Mouse (Mus musculus) embryonic facial prominence, embryonic 14.5 days (tissue): Measurements from ENCODE around the gene Dnah1. TPM values are rescaled to one million over a fixed set of nuclear protein-coding genes. Genes with fewer than 3 reads are reported as not detected.

Source experiments
- ATAC-seq: fragments of 200-750 bp; cut with Nextera tagmentation; 2 replicates; pipeline ENCODE4 v1.8.0; 2017; ENCODE audit warnings: low read depth, moderate number of reproducible peaks, moderate TSS enrichment
- DNase-seq: peaks from one replicate; pipeline ENCODE4 v3.0.0-alpha.2; 2015; ENCODE audit warnings: low spot score
- H3K27ac ChIP-seq: fragments of 300-500 bp; sonication (generic); replicated peaks from 2 replicates; pipeline ENCODE4 v1.5.1; 2014; ENCODE audit warnings: low read depth, mild to moderate bottlenecking, low read length, moderate library complexity
- H3K27me3 ChIP-seq: fragments of 300-500 bp; sonication (generic); replicated peaks from 2 replicates; pipeline ENCODE4 v1.6.1; 2014; ENCODE audit warnings: low read length; ENCODE audit not compliant: control insufficient read depth, insufficient read depth
- H3K36me3 ChIP-seq: fragments of 300-500 bp; sonication (generic); 2 replicates; pipeline ENCODE4 v1.6.1; 2014; ENCODE audit warnings: low read length, mixed read lengths; ENCODE audit not compliant: control insufficient read depth, insufficient read depth
- H3K4me1 ChIP-seq: fragments of 300-500 bp; sonication (generic); 2 replicates; pipeline ENCODE4 v1.6.1; 2014; ENCODE audit warnings: antibody characterized with exemption, low read length; ENCODE audit not compliant: control insufficient read depth, insufficient read depth
- H3K4me2 ChIP-seq: fragments of 300-500 bp; sonication (generic); 2 replicates; pipeline ENCODE4 v1.6.1; 2014; ENCODE audit warnings: low read depth, mild to moderate bottlenecking, low read length, moderate library complexity, mixed read lengths
- H3K4me3 ChIP-seq: fragments of 300-500 bp; sonication (generic); 2 replicates; pipeline ENCODE4 v1.5.1; 2014; ENCODE audit warnings: low read depth, mild to moderate bottlenecking, low read length
- H3K9ac ChIP-seq: fragments of 300-500 bp; sonication (generic); 2 replicates; pipeline ENCODE4 v1.6.1; 2014; ENCODE audit warnings: low read depth, mild to moderate bottlenecking, low read length, moderate library complexity, mixed read lengths
- H3K9me3 ChIP-seq: fragments of 300-500 bp; sonication (generic); 2 replicates; pipeline ENCODE4 v1.6.1; 2016; ENCODE audit warnings: low read length; ENCODE audit not compliant: control insufficient read depth
- WGBS: fragments of 180-500 bp; shearing (Covaris S2); extraction: QIAGEN DNeasy Blood & Tissue Kit; methylation state at CpG from one replicate; pipeline ENCODE4 v1.1.7; 2014; 5-methylcytosine and 5-hydroxymethylcytosine counted together
- polyA plus RNA-seq: library from polyadenylated mRNA; unstranded; fragments of >200 nt; fragmentation: Nextera tagmentation; extraction: Ambion mirVana; gene quantifications from 2 replicates; pipeline ENCODE4 v1.2.1, GENCODE M21; 2014

Dnah1 gene
- polyA plus RNA-seq, 1 experiment from 2014 or later = 5.9 TPM

- Histone ChIP-seq H3K9ac (no peak overlapping the region), H3K9me3 (no peaks in the 10 kb centered on the region), H3K4me1 (no peaks in the 10 kb centered on the region), H3K4me2 (no peak overlapping the region), H3K36me3 (peaks cover 99% of the 10 kb centered on the region), H3K27ac (no peak overlapping the region), H3K4me3 (no peak overlapping the region), H3K27me3 (no peaks in the 10 kb centered on the region)
- 94% methylated on average over 14 of the region's 14 CpGs for WGBS
- no peak for DNase-seq
- ATAC-seq = no peak
Measured at GRCm38 (mm10) chr14:31258476-31259050, 65.1 kb downstream of the Dnah1 start.

- no peaks in the 10 kb centered on the region for H3K27me3 ChIP-seq
- no peak for DNase-seq
- no peaks in the 10 kb centered on the region for H3K9me3 ChIP-seq
- ATAC-seq = no peak
- H3K9ac ChIP-seq = peak overlapping the region; percentile 91
- peaks cover 49% of the 10 kb centered on the region for H3K36me3 ChIP-seq
- H3K4me2 ChIP-seq = peak overlapping the region; percentile 74
- no peak overlapping the region; the same call in 1 of the 2 replicates for H3K27ac ChIP-seq
- peak overlapping the region; percentile 72 for H3K4me3 ChIP-seq
- peaks cover 9% of the 10 kb centered on the region for H3K4me1 ChIP-seq
- 93% methylated on average over 5 of the region's 5 CpGs for WGBS
Measured at GRCm38 (mm10) chr14:31252091-31252490, 71.6 kb downstream of the Dnah1 start.

GRCm38 (mm10) chr14:31251626-31252025 is 72.1 kb downstream of the Dnah1 start:
- no peak for ATAC-seq
- 1% methylated on average over 16 of the region's 18 CpGs for WGBS
- no peak overlapping the region; the same call in 1 of the 2 replicates for H3K27ac ChIP-seq
- peaks cover 9% of the 10 kb centered on the region for H3K4me1 ChIP-seq
- peak overlapping the region; percentile 91 for H3K9ac ChIP-seq
- H3K9me3 ChIP-seq = no peaks in the 10 kb centered on the region
- DNase-seq = no peak
- H3K27me3 ChIP-seq = no peaks in the 10 kb centered on the region
- H3K4me3 ChIP-seq = peak overlapping the region; percentile 72
- H3K4me2 ChIP-seq = peak overlapping the region; percentile 74
- peaks cover 44% of the 10 kb centered on the region for H3K36me3 ChIP-seq

- H3K4me3 ChIP-seq = peak within 1 kb of the TSS; percentile 72
- H3K9ac ChIP-seq = peak within 1 kb of the TSS; percentile 91
- peak; percentile 92 for ATAC-seq
- H3K36me3 ChIP-seq = peaks cover 40% of the 10 kb centered on the region
- peak within 1 kb of the TSS; percentile 74 for H3K4me2 ChIP-seq
- peaks cover 9% of the 10 kb centered on the region for H3K4me1 ChIP-seq
- peak; percentile 96 for DNase-seq
- H3K9me3 ChIP-seq = no peaks in the 10 kb centered on the region
- 0% methylated on average over 10 of the region's 75 CpGs for WGBS
- peak within 1 kb of the TSS; percentile 89 for H3K27ac ChIP-seq
- H3K27me3 ChIP-seq = no peaks in the 10 kb centered on the region
Measured at GRCm38 (mm10) chr14:31251084-31251604, 72.6 kb downstream of the Dnah1 start, which contains the start of the genes Phf7 and Bap1. Gene Phf7, minus strand, starts transcription at chr14:31251317. Gene Bap1, plus strand, starts transcription at chr14:31251450.

GRCm38 (mm10) chr14:31250222-31251083 is 73.2 kb downstream of the Dnah1 start:
- peak overlapping the region; percentile 72 for H3K4me3 ChIP-seq
- DNase-seq (no peak), ATAC-seq (peak; percentile 92)
- H3K27me3 ChIP-seq = no peaks in the 10 kb centered on the region
- peak overlapping the region; percentile 89 for H3K27ac ChIP-seq
- peak overlapping the region; percentile 91 for H3K9ac ChIP-seq
- H3K9me3 ChIP-seq = no peaks in the 10 kb centered on the region
- peaks cover 9% of the 10 kb centered on the region for H3K4me1 ChIP-seq
- H3K36me3 ChIP-seq = peaks cover 33% of the 10 kb centered on the region
- H3K4me2 ChIP-seq = peak overlapping the region; percentile 74
- WGBS = 19% methylated on average over 38 of the region's 38 CpGs

- WGBS = 89% methylated on average over 6 of the region's 6 CpGs
- ATAC-seq (no peak), DNase-seq (no peak)
- Histone ChIP-seq H3K36me3 (peaks cover 12% of the 10 kb centered on the region), H3K4me2 (no peak overlapping the region), H3K27ac (no peak overlapping the region), H3K4me1 (peaks cover 9% of the 10 kb centered on the region), H3K4me3 (no peak overlapping the region), H3K27me3 (no peaks in the 10 kb centered on the region), H3K9ac (no peak overlapping the region), H3K9me3 (no peaks in the 10 kb centered on the region)
Measured at GRCm38 (mm10) chr14:31248396-31248795, 75.3 kb downstream of the Dnah1 start.

- Histone ChIP-seq H3K27me3 (no peaks in the 10 kb centered on the region), H3K36me3 (no peaks in the 10 kb centered on the region), H3K4me2 (no peak overlapping the region), H3K27ac (no peak overlapping the region), H3K4me1 (peaks cover 3% of the 10 kb centered on the region; the same call in 1 of the 2 replicates), H3K9ac (no peak overlapping the region), H3K9me3 (no peaks in the 10 kb centered on the region), H3K4me3 (no peak overlapping the region)
- DNase-seq (no peak), ATAC-seq (no peak)
- 65% methylated on average over 1 of the region's 1 CpGs for WGBS
Measured at GRCm38 (mm10) chr14:31245946-31246345, 77.8 kb downstream of the Dnah1 start.

- Histone ChIP-seq H3K4me1 (no peaks in the 10 kb centered on the region), H3K9me3 (no peaks in the 10 kb centered on the region), H3K27me3 (no peaks in the 10 kb centered on the region), H3K9ac (no peak overlapping the region), H3K36me3 (no peaks in the 10 kb centered on the region), H3K4me3 (no peak overlapping the region), H3K27ac (no peak overlapping the region), H3K4me2 (no peak overlapping the region)
- WGBS = 79% methylated on average over 1 of the region's 1 CpGs
- DNase-seq (no peak), ATAC-seq (no peak)
Measured at GRCm38 (mm10) chr14:31244777-31245176, 78.9 kb downstream of the Dnah1 start.
